Mouse (Mus musculus) gastrocnemius, adult 8-10 months (tissue): ENCODE data around the gene Cntrl. TPM values are rescaled to one million over a fixed set of nuclear protein-coding genes. Genes with fewer than 3 reads are reported as not detected.

Source experiments
- DNase-seq, 2 experiments: peaks; one replicate each; pipeline ENCODE4 v3.0.0; 2022; ENCODE audit warnings: low spot score in 2 of 2
- total RNA-seq, 4 experiments: library from RNA; stranded (reverse); gene quantifications; 2 replicates each; pipeline ENCODE4 v1.2.4; 2022

Cntrl gene
- 1 to 10 TPM; 4.1 to 6.0 (median 4.6) TPM for total RNA-seq

GRCm38 (mm10) chr2:35109141-35109923, at the start of gene Cntrl:
Gene Cntrl, plus strand, starts transcription at chr2:35109492.
- DNase-seq = peak; percentile 92 to 93

DNA sequence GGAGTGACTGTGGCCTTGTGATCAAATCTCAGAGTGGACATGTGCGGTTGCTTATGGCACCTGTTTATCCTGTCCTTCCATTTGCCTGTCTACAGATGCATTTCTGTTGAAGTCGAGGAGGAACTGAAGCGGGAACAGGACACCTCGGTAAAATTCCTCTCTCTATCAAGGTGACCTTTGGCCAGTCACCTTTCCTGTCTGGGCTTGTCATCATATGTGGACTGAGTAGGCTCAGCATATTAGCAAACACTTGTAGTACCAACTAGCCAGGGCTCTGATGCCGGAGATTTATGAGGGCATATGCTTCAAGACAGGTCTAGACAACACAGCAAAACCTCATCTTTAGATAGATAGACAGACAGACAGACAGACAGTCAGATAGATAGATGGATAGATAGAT, 49.0 kb upstream of the Cntrl start:
- no peak for DNase-seq

- no peak for DNase-seq
These were observed 48.4 kb upstream of the Cntrl start for GRCm38 (mm10) chr2:35060897-35061296.

DNA sequence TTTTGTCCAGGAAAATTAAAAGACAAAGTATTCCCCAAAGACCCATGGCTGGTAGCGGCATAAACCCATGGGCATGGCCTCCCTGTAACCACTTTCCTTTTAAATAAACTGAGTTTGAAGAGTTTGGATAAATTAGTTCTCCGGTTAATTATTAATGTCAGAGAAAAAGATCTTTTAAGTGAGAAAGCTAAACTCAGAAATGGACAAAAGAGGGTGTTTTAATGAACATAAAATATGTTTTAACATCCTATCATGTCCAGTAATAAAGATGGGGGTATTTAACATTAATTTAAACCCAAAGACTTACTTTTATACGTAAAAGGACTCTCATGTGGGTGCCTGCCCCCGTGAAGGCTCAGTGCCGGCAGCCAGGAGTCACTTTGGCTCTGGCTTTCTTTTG, 48.0 kb upstream of the Cntrl start, which contains the start of gene Hc:
Hc (minus strand) TSS at position 101 of the 400 bp plus-strand sequence.
- no peak for DNase-seq

DNA sequence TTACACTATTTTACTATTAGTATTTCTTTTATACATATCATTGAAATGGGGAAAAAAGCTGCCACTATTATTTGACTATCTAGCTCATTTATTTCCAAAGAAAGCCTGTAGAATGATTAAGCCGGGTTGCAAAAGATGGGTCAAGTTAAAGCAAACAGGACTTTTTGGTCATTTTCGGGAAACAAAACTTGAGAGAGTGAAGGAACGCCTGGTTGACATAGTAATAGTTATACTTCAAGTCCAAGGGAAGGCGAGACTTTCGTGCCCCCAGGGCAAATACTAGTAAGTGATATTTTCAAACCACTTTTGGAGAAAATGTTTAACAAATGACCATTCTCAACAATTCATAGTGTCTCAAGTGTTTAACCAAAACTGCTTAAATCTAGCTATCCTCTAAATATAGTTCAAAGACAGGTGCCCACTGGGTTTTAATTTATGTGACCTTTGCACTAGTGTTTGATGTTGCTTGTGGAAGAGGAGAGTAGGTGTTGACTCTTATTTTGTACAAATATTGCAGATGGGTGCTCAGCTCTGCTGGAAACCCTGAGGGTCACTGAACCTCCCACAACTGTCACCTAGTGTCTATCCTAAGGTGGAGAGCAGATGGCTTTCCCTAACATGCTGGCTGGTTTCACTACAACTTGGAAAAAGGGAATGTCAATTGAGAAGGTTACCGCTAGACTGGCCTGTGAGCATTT, 45.8 kb upstream of the Cntrl start:
- no peak for DNase-seq

- no peak for DNase-seq
These were observed 42.7 kb upstream of the Cntrl start for GRCm38 (mm10) chr2:35066525-35067082.

GRCm38 (mm10) chr2:35067117-35067516, 42.2 kb upstream of the Cntrl start:
- no peak for DNase-seq

GRCm38 (mm10) chr2:35069124-35069523, 40.2 kb upstream of the Cntrl start:
- no peak for DNase-seq

DNA sequence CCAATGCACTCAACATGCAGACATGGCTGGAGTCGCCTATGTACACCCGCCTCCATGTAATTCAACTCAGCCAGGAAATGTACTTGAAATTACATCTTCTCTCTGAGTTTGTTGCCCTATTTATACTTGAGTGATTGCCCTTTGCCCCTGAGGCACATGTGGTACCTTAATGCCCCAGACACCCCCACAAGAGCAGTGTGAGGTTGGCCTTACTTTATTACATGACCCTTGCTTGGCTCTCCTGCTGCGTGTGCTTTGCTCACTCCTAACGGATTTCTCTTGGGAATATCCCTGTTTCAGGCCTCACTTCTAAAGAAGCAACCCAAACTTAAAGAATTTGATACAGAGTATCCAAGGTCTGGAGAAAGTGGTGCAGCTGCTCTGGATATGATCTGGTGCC, 39.0 kb upstream of the Cntrl start:
- DNase-seq = no peak

GRCm38 (mm10) chr2:35072547-35072946, 36.7 kb upstream of the Cntrl start:
- no peak for DNase-seq

GRCm38 (mm10) chr2:35074328-35074727, 35.0 kb upstream of the Cntrl start:
- DNase-seq = no peak

DNA sequence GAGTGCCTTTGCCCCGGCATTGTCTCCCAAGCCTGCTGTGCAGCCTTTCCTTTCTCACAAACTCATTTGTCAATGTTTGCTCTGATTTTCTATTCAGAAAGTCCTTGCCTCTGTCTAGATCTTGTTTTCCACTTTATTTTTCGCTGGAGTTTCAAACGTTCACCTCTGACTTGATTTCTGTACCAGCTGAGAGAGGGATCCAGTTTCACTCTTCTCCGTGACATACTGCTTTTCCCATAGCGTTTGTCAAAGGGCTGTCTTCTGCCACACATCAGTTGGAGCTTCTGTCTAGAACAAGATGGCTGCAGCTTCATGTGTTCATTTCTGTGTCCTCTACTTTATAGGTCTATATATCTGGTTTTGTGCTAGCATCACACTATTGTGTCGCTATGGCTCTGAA, 30.1 kb upstream of the Cntrl start:
- DNase-seq = no peak

DNA sequence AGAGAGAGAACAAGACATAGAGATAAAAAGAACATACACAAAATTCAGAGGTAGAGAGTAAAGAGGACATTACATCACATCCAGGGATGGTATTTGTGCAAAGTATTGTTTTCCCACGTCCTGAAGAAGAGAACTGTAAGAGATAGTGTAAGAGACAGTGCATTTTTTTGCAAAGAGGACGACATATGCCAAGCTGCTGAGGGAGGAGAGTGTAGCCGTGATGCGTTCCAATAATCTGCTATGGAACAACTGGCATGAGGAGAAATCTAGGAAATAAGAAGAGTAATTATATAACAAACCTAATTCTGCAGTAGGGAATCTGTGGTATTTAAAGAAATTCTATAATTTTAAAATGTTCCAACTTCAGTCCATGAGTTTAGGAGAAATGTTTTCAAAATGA, 21.9 kb upstream of the Cntrl start:
- DNase-seq = no peak

GRCm38 (mm10) chr2:35100529-35100928, 8.8 kb upstream of the Cntrl start:
- no peak for DNase-seq

GRCm38 (mm10) chr2:35101443-35101842, 7.8 kb upstream of the Cntrl start, which contains the start of gene AI182371:
Gene AI182371, minus strand, starts transcription at chr2:35101543.
- no peak for DNase-seq

DNA sequence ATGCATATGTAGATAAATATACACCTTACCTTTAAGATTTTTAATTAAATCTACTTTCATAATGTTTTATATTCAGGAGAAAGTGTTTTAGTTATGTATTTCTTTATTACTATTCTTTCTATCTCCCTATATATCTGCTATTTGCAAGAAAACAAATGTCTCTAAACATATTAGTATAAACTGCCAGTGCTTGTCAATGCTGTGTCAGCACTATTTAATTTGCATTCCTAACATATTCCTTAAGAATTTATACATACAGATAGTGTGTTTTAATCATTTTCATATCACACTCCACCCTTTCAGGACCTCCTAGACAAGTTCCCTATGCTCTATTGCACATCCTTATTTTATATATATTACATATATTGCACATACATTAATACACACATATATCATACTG, 6.5 kb upstream of the Cntrl start:
- no peak for DNase-seq

GRCm38 (mm10) chr2:35103558-35103957, 5.7 kb upstream of the Cntrl start:
- DNase-seq = no peak

GRCm38 (mm10) chr2:35104843-35105242, 4.4 kb upstream of the Cntrl start:
- no peak for DNase-seq

- DNase-seq = no peak
These were observed 1.2 kb upstream of the Cntrl start for GRCm38 (mm10) chr2:35107984-35108635.

GRCm38 (mm10) chr2:35108712-35109111, 580 bp upstream of the Cntrl start:
- no peak for DNase-seq

DNA sequence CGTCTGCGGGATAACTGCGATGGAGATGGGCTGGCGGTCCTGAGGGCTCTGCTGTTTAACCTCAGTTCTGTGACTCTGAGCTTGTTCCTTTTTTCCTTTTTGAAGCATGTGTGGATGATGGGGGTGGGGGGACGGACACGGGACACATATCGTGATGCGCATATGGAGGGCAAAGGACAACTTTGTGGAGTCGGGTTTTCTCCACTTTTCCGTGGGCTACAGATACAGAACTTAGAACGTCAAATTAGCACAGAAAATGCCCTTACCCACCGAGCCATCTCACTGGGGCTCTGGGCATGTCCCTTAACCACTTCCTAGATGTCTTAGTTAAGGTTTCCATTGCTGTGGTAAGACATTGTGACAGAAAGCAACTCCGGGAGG, 622 bp downstream of the Cntrl start:
- no peak for DNase-seq

GRCm38 (mm10) chr2:35110521-35110920, 1.2 kb downstream of the Cntrl start:
- DNase-seq = no peak
